8 mouse cellular contexts compared by ENCODE assay signal in the genomic region with DNA sequence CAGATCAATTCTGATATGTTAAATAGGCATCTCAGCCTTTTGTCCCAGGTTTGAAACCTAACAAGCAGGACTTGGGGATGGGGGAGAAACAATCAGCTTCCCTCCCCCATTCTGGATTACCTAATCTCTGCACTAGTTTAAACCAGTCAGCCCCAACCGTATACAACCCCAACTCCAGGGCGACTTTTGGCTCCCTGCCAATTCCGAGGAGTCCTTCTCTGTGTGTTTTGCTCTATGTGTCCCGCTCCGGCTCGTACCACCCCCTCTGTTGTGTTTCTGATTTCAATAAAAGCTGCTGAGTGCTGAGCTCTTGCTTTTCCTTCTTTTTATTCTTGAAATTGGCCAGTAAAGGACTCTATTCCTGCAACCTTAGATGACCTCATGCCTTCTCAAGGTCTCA. TPM values are rescaled to one million over a fixed set of nuclear protein-coding genes. Genes with fewer than 3 reads are reported as not detected.
A peak's percentile ranks its signal among the peaks of the same experiment; 100 is the strongest.
DNase-seq lines count a peak whose midpoint lies in the region; ATAC-seq and TF ChIP-seq lines count a peak whose summit lies in the region.

No protein-coding gene starts in this region.

- H3K4me1 ChIP-seq in heart, postnatal 0 days (ENCODE audit: control insufficient read depth, insufficient read depth): peaks cover 8% of the 10 kb centered on the region; the same call in 1 of the 2 replicates

- no peaks in the 10 kb centered on the region for H3K27me3 ChIP-seq in heart, postnatal 0 days (ENCODE audit: control insufficient read depth, insufficient read depth, low read length)

- no peak overlapping the region for H3K9ac ChIP-seq in heart, postnatal 0 days (replicated peaks; ENCODE audit: low read depth, low read length)

- H3K4me2 ChIP-seq in heart, postnatal 0 days (ENCODE audit: low read depth, low read length): peak overlapping the region; percentile 23; the same call in 1 of the 2 replicates

- 18% methylated on average over 6 of the region's 6 CpGs for WGBS in heart, postnatal 0 days

- no peak overlapping the region for H3K27ac ChIP-seq in heart, postnatal 0 days (ENCODE audit: low read depth)

- no peak overlapping the region for H3K4me3 ChIP-seq in heart, postnatal 0 days (ENCODE audit: low read depth, low read length)

- no peak for TF ChIP-seq EP300 in heart, postnatal 0 days (IDR thresholded peaks at IDR 0.05; ENCODE audit: low read depth)

- H3K36me3 ChIP-seq in heart, postnatal 0 days (replicated peaks; ENCODE audit: control insufficient read depth, insufficient read depth, low read length): no peaks in the 10 kb centered on the region

- no peaks in the 10 kb centered on the region for H3K9me3 ChIP-seq in heart, postnatal 0 days (replicated peaks; ENCODE audit: control insufficient read depth, low read length)

- peak; percentile 34 for DNase-seq in retina, postnatal 1 day
- no peak for DNase-seq in retina, embryonic 14.5 days (ENCODE audit: low spot score)
- peak; percentile 21 for DNase-seq in heart, postnatal 0 days (ENCODE audit: low spot score)
- DNase-seq in liver: peak; percentile 61
- peak; percentile 71 for DNase-seq in testis, postnatal 10 days (ENCODE audit: low spot score)
- DNase-seq in spleen, adult 12 weeks (ENCODE audit: low spot score): no peak
- no peak for DNase-seq in spleen, postnatal 4 days (ENCODE audit: low spot score in 2 of 2)

- peak; percentile 53; the same call in 1 of the 2 replicates for ATAC-seq in heart, postnatal 0 days (ENCODE audit: insufficient read depth, low read depth)
- no peak for ATAC-seq in inflammation-experienced regulatory T-cells, adult 6 months

- TF ChIP-seq CTCF in heart, postnatal 0 days (IDR thresholded peaks at IDR 0.05; ENCODE audit: low read depth): no peak

RNA-seq across cellular contexts. Expression of gene Dnaja2, which starts 40.2 kb away (rescaled TPM):
- 72.3 and 104 TPM in 2 replicates for total RNA-seq in heart, postnatal 0 days (2014; rRNA removed; ENCODE audit: low replicate concordance)
- 150 and 161 TPM in 2 replicates for polyA plus RNA-seq in heart, postnatal 0 days (2015; fragmentation: Nextera tagmentation; extraction: Ambion mirVana)
- polyA plus RNA-seq in inflammation-experienced regulatory T-cells, adult 6 months (2017; shearing (Covaris generic)): 100 to 1,000 TPM; 155 to 203 (median 157) TPM

Comparison
In these comparisons a context has a peak if more than half of its experiments do, and no peak if none do; other contexts are left out.
1. DNase-seq: peak in retina, postnatal 1 day (single experiment), heart, postnatal 0 days (single experiment), liver (single experiment) and testis, postnatal 10 days (single experiment); none in retina, embryonic 14.5 days (single experiment), spleen, adult 12 weeks (single experiment) and spleen, postnatal 4 days (0 of 2).